Mouse (Mus musculus) cerebellum, postnatal 10 days (tissue): Measurements from ENCODE around the gene Olfr1120.
"Not testable (repeated sequence)": the region's sequence is repeated elsewhere in the genome, so short reads cannot be mapped to it uniquely, and the experiment has no call there.

Source experiments
- DNase-seq, 2 experiments: peaks; one replicate each; pipeline ENCODE4 v3.0.0; 2021; ENCODE audit warnings: mixed read lengths in 2 of 2

Gene Olfr1120

GRCm38 (mm10) chr2:87354515-87354914 lies at the start of gene Olfr1120:
Gene Olfr1120 (plus strand): TSS chr2:87354815.
- DNase-seq, result no peak

- no peak for DNase-seq
Observed at GRCm38 (mm10) chr2:87307281-87307680, 47.3 kb upstream of the Olfr1120 start, which contains the start of gene Olfr1118. Gene Olfr1118 (plus strand): TSS chr2:87307581.

GRCm38 (mm10) chr2:87360121-87360520 lies 5.5 kb downstream of the Olfr1120 start:
- DNase-seq, result not testable (repeated sequence)

- DNase-seq, result no peak
Observed at GRCm38 (mm10) chr2:87369595-87369994, 15.0 kb downstream of the Olfr1120 start, which contains the start of gene Olfr1121. Gene Olfr1121 (plus strand): TSS chr2:87369895.

- peak; percentile 87 to 91 for DNase-seq
Observed at GRCm38 (mm10) chr2:87371726-87372125, 17.1 kb downstream of the Olfr1120 start.

GRCm38 (mm10) chr2:87383935-87384334 lies 29.3 kb downstream of the Olfr1120 start:
- DNase-seq, result no peak

- no peak for DNase-seq
Observed at GRCm38 (mm10) chr2:87385549-87385948, 30.9 kb downstream of the Olfr1120 start, which contains the start of gene Olfr1122. Gene Olfr1122 (plus strand): TSS chr2:87385849.

GRCm38 (mm10) chr2:87393605-87394004 lies 39.0 kb downstream of the Olfr1120 start:
- DNase-seq, result not testable (repeated sequence)

- not testable (repeated sequence) for DNase-seq
Observed at GRCm38 (mm10) chr2:87394686-87395085, 40.1 kb downstream of the Olfr1120 start.
